Mouse (Mus musculus) gastrocnemius, adult 8-10 months (tissue): ENCODE measurements around the gene Sptan1. TPM values are rescaled to one million over a fixed set of nuclear protein-coding genes. Genes with fewer than 3 reads are reported as not detected.
"Not testable (repeated sequence)": the region's sequence is repeated elsewhere in the genome, so short reads cannot be mapped to it uniquely, and the experiment has no call there.

Experiments
- DNase-seq, 2 experiments: peaks; one replicate each; pipeline ENCODE4 v3.0.0; 2022; ENCODE audit warnings: low spot score in 2 of 2
- total RNA-seq, 4 experiments: library from RNA; stranded (reverse); gene quantifications; 2 replicates each; pipeline ENCODE4 v1.2.4; 2022

Sptan1 gene
- total RNA-seq, 4 experiments from 2014 or later = 29.2 to 43.7 (median 36.4) TPM

GRCm38 (mm10) chr2:29991962-29992361 is 26.6 kb downstream of the Sptan1 start:
- DNase-seq = no peak

- no peak for DNase-seq
These were observed 43.7 kb downstream of the Sptan1 start for GRCm38 (mm10) chr2:30009101-30009500.

- DNase-seq = peak; percentile 80 to 88
These were observed 45.5 kb downstream of the Sptan1 start for GRCm38 (mm10) chr2:30010840-30011281.

GRCm38 (mm10) chr2:30014326-30014966 is 49.1 kb downstream of the Sptan1 start:
- DNase-seq = peak; percentile 51 to 62

- DNase-seq = no peak
These were observed 60.1 kb downstream of the Sptan1 start for GRCm38 (mm10) chr2:30025454-30025853.

GRCm38 (mm10) chr2:30026997-30027396 is 61.6 kb downstream of the Sptan1 start:
- DNase-seq = no peak

GRCm38 (mm10) chr2:30032244-30032846 is 67.0 kb downstream of the Sptan1 start:
- no peak for DNase-seq

- no peak for DNase-seq
These were observed 67.6 kb downstream of the Sptan1 start for GRCm38 (mm10) chr2:30032957-30033356.

- peak in 1 of 2 experiments; percentile 59 for DNase-seq
These were observed 72.4 kb downstream of the Sptan1 start for GRCm38 (mm10) chr2:30037762-30038161.

GRCm38 (mm10) chr2:30038370-30038769 is 73.0 kb downstream of the Sptan1 start:
- no peak for DNase-seq

GRCm38 (mm10) chr2:30039687-30040086 is 74.3 kb downstream of the Sptan1 start:
- no peak for DNase-seq

- DNase-seq = peak; percentile 47 to 52
These were observed 77.1 kb downstream of the Sptan1 start for GRCm38 (mm10) chr2:30042445-30042844.

- no peak for DNase-seq
These were observed 79.2 kb downstream of the Sptan1 start for GRCm38 (mm10) chr2:30044550-30044949.

- DNase-seq = no peak
These were observed 81.8 kb downstream of the Sptan1 start for GRCm38 (mm10) chr2:30047127-30047526.

- DNase-seq = no peak
These were observed 82.7 kb downstream of the Sptan1 start for GRCm38 (mm10) chr2:30048101-30048501.

- DNase-seq = peak; percentile 94 to 96
These were observed 83.5 kb downstream of the Sptan1 start, which contains the start of gene Wdr34 for GRCm38 (mm10) chr2:30048699-30049388. TSS of gene Wdr34 (minus strand) at chr2:30048881.

- no peak for DNase-seq
These were observed 84.5 kb downstream of the Sptan1 start for GRCm38 (mm10) chr2:30049831-30050230.

- DNase-seq = no peak
These were observed 86.8 kb downstream of the Sptan1 start for GRCm38 (mm10) chr2:30051992-30052761.

- DNase-seq = not testable (repeated sequence)
These were observed 90.0 kb downstream of the Sptan1 start for GRCm38 (mm10) chr2:30055310-30055709.

- DNase-seq = no peak
These were observed 91.4 kb downstream of the Sptan1 start for GRCm38 (mm10) chr2:30056736-30057135.

- no peak for DNase-seq
These were observed 92.0 kb downstream of the Sptan1 start, which contains the start of gene Set for GRCm38 (mm10) chr2:30057223-30057904. TSS of gene Set (plus strand) at chr2:30057378.
